Mouse (Mus musculus) heart, adult 18-20 months (tissue): ENCODE data around the gene Gucy2e. TPM values are rescaled to one million over a fixed set of nuclear protein-coding genes. Genes with fewer than 3 reads are reported as not detected.

ENCODE experiments used
- DNase-seq, 2 experiments: peaks; one replicate each; pipeline ENCODE4 v3.0.0; 2021 to 2022; ENCODE audit warnings: mixed read lengths in 1 of 2
- long read RNA-seq, 2 experiments: library from polyadenylated mRNA; stranded (forward); transcript quantifications; one replicate each; pipeline ENCODE4 v2.0.0; 2021
- total RNA-seq, 2 experiments: library from RNA; stranded (reverse); gene quantifications; 2 replicates each; pipeline ENCODE4 v1.2.3; 2021

The Gucy2e gene
- 1 to 10 TPM; 1.3 to 1.5 TPM for total RNA-seq
- long read RNA-seq, experiment 1, partial matches to known transcripts = 1 of 5 reads
- long read RNA-seq, experiment 1, other reads (novel, unspliced or antisense) = 4 of 5 reads
- long read RNA-seq, experiment 2 = 0 reads

DNA sequence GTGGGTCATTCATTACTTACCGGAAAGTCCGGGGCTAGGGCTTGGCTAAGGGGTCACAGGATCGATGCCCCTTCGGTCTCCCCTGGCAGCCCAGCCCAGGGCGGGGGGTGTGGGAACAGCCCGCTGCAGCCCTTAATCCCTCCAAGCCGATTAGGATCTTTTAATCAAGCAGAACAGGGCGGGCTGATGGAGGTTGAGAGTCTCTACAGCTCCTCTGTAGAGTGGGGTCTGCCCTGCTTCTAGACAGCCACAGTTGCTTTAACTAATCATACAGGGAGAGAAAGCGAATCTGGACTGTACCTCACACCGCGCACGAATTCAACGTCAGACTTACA is at the start of gene Gucy2e:
Gene Gucy2e (minus strand): TSS at position 111 of the 335 bp plus-strand sequence.
- DNase-seq = no peak

DNA sequence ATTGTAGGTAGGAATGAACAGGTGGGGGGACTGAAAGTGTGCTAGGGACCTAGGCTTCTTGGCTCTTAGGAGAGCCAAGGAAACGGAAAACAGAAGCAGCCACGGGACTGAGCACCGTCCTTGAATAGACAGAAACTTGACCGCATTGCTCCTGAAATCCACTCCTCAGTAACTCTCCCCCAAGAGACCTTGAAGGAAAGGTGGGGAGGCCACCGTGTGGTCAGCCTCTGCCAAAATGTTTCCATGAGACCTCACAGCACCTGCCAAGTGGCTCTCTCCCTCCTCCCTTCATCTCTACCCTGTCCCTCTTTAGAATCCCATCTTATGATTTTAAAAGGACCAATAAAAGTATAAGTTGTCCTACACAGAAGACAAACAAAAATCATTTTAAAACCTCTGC is 40.4 kb upstream of the Gucy2e start:
- DNase-seq = no peak

DNA sequence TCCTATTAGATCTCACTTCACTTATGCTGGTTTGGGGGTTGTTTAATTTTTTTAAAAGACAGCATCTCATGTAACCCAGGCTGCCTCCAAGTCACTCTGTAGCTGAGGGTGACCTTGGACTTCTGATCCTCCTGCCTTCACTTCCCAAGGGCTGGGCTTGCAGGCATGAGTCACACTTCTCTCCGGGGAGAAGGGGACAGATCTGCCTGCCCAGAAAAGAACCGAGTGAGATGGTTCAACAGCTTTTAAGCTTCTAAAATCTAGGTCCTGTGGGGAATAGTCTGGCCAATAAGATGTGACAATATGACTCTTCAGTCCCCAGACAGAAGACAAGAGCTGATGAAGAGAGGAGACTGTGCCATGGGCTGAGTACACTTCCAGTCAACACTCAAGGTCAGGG is 39.2 kb upstream of the Gucy2e start:
- peak in 1 of 2 experiments; percentile 29 for DNase-seq

DNA sequence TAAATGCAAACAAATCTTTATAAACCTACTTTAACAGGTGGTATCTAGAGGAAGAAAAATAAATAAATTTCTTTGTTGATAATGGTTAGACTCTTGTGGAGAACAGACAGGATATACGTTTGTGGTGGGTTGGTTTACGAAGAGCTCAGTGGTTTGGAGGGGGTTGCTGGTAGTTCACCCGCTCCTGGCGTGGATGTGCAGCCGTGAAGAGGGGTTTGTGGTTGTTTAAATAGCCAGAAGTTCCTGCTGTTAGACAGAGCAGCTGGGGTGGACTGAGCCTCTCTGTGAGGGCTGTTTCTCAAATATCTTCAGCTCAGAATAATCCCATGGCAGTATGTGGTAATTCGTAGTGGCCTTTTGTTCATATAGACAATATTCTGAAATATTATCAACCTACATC is 38.8 kb upstream of the Gucy2e start:
- DNase-seq = no peak

DNA sequence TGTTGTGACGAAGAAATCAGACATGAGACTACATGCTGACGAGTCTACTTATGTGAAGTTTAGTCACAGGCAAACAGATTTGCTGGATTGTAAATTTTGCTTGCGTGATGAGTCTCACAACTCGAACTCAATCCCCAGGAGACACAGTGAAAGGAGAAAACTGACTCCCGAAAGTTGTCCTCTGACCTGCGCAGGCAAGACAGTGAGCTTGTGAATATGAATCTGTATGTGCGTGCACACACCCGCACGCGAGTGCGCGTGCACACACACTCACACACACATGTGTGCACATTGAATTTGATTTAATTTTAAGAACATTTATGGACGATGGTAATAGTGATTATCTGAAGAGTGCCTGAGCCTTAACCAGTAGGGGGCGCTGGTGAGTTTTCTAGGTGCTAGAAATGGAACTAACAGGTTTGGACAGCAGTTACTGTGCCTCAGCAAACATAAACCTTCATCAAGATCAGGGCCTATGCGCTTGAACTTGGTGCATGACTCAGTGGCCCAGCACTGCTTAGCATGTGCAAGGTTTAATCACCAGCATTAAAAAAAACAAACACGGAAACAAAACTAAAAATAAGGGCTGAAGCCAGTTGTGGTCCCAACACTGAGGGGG is 35.4 kb upstream of the Gucy2e start:
- DNase-seq = peak; percentile 69 to 93

DNA sequence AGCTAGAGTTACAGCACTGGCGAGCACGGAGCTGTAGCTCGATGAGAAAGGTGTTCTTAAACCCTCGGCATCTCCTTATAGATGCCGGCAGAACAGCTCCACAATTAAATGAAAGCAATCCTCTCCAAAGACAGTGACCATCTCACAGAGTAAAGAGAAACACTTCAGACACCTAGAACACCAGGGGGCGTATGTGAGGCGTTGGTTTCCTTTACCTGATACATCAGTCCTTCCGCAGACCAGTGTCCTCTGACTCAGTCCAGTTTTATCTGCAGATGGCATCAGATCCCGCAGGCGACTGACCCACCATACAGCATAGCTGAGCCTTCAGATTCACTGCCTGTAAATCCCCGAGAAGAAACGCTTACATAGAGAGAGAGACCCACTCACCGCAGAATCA is 32.7 kb upstream of the Gucy2e start:
- peak; percentile 56 to 87 for DNase-seq

DNA sequence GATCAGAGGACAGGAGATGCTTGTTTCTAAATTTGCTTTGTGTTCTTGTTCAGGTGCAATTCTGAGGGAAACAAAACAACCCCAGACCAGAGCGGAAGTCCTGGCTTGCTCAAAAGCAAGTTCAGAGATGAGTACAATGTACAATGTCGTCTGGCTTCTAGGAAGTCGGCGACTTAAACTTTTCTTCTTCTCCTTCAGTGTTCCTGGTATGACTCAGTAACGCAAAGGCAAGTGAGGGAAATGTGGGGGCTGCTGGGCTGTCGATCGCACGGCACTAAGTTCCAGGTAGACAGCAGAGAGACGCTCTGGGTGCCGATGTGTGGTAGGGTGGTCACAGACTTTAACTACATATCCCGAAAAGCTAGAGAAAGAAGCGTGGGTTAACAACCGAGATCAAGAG is 31.3 kb upstream of the Gucy2e start:
- no peak for DNase-seq

DNA sequence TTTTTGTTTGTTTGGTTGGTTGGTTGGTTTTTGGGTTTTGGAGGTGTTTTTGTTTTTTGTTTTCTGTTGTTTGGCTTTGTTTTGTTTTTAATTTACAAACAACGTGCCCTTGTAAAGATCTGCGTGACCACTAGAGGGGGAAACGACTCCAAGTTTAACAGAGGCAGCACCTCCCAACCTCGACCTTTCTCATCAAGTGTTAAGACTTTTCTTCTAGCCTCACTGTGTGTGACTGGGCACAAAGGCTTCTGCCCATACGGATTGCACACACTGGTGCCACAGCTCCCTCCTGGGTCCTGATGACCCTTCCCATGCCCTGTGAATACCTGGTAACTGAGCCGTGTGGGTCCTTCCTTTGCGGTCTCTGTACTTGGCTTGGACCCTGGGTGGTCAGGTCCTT is 30.5 kb upstream of the Gucy2e start:
- DNase-seq = peak in 1 of 2 experiments; percentile 33

DNA sequence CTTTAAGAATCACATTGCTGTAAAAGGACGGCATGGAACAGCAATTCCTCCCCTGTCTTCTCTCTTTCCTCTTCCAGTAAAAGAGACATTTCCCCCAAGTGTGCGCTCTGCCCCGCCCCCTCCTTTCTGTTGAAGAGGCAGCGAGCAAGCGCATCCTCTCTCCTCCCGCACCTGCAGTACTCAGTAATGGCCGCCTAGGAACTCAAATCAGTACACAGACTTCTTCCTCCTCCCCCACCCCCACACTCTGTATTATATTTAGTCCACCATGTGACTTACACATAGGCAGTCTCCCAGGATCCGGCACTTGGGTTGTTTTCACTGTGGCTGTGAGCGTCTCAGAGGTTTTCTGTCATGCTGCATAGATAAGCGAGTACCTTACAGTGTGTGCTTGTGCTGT is 29.4 kb upstream of the Gucy2e start:
- DNase-seq = peak; percentile 67 to 68

DNA sequence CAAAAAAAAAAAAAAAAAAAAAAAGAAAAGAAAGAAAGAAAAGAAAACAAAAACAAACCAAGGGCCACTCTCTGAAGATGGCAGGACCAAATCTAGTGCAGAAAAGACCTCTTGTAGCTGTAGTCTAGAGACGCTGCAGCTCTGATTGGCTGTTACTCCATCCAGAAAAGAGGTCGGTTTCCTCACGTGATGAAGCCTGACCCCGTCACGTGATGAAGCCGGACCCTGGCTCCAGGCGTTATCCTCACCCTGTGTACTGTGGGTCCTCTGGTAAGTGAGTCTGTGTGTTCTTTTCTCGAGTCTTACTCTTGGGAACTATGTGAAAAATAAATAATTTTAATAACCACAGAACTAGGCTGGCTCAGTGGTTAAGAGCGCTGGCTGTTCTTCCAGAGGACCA is 28.6 kb upstream of the Gucy2e start:
- DNase-seq = no peak

DNA sequence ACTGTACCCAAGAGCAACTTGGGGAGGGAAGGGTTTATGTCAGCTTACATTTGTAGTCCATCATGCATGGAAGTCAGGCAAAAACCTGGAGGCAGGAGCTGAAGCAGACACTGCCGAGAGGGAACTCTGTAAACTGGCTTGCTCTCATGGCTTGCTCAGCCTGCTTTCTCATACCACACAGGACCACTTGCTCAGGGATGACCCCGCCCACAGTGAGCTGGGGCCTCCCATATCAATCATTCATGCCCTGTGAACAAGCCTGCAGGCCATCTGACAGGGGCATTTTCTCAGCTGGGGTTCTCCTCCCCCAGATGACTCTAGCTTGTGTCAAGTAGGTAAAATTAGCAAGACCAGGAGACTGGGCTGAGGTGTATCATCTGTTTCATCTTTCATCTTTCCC is 27.4 kb upstream of the Gucy2e start:
- no peak for DNase-seq

DNA sequence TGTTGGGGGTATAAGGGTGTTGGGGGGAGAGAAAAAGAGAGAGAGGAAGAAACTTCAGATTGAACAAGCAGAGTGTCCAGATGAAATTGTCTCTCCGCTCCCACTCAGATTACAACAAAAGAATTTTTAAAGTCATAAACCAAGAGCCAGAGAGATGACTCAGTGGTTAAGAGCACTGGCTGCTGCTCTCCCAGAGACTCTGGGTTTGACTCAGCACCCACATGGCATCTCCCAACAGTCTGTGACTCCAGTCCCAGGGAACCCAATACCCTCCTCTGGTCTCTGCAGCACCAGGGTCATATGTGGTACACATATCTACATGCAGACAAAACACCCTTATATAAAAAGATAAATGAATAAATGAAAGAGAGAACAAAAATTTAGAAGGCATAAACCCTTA is 23.3 kb upstream of the Gucy2e start:
- no peak for DNase-seq

DNA sequence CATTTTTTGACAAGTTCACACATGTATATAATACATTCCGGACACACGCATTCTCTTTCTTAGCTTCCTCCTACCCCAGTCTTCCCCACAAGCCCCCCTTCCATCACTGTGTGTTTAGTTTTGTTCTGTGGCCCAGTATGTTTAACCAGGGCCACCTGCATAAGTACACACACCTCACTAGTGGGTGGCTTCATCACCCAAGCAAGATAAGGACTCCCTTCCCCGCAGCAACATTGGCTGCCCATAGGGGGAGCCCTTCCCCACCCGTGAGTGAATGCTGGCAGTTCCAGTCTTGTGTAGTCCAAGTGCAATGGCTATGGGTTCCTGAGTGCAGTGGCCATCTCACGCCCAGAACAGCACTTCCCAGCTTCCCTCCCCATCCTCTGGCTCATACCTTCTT is 21.5 kb upstream of the Gucy2e start:
- DNase-seq = peak; percentile 31 to 57

DNA sequence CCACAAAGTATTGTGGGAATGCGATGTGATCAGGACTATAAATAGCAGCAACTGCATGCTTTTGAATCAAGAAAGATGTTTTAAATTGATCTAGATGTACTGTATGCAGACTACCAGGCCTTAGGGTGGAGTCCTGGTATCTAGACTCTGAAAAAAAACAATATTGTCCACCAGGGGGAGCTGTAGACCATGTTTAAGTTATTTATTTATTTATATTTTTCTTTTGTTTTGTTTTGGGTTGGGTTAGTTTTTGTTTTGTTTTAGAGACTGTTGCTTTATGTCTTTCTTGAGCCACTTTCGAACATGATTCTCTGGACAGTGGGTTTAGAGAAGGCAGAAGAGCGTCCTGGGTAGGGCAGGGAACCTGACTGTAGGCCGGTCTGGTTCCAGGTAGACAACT is 21.0 kb upstream of the Gucy2e start:
- DNase-seq = peak; percentile 22 to 70

DNA sequence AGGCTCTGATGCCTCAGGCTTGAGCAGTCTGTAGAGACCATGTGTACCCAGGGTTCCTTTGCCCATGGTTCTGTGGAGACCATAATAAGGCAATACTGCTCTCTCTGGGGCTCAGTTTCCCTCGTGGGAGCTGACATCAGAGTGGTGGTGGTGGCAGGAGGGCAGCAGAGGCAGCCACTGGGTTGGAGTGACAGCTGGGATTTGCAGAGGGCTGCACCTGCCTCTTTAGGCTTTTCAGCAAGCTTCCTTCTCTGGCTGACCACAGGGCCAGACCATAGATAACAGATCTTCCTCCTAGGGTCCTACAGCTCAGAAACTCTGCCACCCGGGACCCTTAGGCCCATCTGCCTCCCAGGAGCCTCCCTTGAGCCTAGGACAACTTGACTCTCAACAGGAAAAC is 20.2 kb upstream of the Gucy2e start:
- DNase-seq = no peak

DNA sequence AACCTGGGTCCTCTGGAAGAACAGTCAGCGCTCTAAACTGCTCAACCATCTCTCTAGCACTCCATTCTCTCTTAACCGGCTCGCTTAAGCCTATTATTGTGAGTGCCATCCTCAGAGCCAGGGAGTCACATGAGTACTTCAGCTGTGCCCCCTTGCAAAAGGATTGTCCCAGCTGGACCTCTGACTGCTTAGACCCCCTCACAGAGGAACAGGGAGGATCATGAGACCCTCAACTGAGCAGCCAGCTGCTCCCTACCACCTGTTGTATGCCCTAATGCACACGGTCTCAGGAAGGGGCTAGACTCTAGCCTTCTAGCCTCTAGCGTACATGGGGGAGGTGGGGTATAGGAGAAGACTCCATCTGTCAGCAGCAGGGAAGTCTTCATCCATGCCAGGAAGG is 18.0 kb upstream of the Gucy2e start:
- DNase-seq = no peak

DNA sequence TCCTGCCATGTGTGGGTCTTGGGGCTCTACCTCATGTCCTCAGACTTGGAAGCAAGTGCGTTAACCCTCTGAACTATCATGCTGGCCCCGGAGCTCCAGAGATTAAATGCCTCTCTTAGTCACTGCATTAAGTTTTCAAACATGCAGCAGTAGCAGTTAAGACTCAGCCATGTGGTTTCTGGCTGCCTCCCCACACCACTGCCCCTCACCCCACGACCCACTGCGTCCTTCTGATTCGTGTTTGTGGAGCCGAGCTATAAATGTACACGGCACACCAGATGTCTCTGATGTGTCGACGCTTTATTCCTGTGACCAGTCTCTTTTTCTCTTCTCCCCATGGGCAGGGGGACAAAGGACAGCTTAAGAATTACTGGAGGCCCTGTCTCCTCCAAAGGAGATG is 16.3 kb upstream of the Gucy2e start:
- DNase-seq = no peak

DNA sequence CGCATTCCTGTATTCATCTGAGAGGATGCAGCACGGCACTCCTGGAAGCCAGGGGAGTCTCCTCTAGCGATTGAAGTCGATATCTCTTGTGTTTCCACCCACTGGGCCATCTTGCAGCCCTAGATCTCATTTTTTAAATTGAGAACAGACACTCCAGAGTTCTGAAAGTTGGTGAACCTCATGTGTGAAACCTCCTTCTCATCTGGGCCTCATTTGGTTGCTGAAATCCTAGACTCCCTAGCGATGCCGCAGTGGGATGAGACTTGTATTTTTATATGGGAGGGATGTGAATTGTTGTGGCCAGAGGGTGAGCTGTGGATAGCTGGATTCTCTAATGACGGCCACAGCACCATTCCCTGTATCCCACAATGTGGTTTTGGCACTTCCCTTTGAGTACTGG is 15.1 kb upstream of the Gucy2e start:
- no peak for DNase-seq

DNA sequence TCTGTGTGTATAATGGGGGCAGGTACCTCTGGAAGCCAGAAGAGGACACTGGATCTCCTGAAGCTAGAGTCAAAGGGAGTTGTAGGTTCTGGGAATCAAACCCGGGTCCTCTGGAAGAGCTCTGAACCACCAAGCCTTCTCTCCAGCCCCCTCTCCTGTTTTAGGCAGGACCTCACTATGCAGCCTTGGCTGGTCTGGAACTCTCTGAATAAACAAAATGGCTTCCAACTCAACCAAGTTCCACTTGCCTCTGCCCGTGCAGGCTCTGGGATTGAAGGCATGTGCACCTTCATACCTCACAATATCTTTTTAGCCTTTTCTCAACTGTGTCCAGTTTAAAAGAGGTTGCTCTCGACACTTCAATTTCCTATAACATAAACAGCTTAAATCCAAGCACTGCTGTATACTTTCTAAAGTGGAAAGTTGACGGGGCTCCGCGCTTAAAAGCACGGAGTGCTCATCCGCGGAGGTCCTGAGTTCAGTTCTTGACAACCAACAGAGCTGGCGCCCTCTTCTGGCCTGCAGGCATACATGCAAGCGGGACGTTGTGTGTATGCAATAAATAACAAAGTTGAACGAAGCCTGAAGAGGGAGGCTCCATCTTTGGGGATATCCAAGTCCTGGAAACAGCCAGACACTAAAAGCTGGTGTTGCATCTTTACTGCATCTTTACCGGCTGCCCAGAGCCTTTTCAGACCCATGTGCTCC is 14.5 kb upstream of the Gucy2e start:
- DNase-seq = no peak

DNA sequence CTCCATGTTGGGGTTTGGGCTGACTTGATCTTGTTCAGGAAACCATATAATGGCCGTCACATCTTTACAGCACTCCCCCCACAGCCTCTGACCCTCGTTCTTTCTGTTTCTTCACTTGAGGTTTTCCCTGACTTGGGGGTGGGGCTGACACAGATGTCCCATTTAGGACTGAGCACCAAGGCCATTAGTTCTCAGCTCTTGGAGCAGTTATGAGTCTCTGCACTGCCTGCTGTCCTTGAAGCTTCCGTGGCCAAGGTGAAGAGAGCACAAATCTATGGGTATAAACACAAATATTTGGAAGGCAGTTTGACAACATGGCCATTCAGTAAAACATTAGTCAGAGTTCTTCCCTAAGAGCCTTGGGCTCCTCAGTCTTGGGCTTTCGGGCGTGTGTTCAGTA is 13.3 kb upstream of the Gucy2e start:
- no peak for DNase-seq

DNA sequence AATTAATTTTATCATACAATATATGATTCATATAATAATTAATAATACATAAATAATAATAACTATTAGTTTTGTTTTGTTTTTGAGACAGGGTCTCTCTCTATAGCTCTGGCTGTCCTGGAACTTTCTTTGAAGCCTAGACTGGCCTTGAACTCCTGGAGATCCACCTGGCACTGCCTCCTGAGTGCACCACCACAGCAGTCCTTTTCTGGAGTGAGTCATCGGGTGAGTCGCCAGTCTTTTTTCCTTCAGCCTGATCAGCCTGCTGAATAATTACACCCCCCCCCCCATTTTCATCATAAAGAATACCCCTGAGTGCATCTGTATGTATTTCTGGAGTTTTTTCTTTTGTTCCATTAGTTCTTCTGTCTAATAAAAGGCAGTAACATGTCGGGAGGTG is 12.3 kb upstream of the Gucy2e start:
- no peak for DNase-seq

DNA sequence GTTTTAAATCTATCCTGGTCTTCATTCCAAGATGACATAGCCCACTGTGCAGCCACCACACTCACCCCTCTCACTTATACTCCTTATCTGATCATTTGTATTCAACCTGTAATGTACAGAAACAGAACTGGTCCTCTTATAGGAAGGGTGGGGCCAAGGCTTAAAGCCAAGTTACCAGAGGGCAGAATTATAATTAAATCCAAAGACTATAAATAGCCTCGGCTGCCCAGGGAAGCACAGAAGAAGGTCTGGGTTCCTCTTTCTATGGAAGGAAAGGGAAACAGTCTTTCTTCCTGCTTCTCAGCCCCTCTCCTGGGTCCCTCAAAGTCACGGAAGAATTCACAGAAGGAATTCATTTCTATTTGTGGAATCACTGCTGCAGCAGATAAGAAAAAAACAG is 8.8 kb upstream of the Gucy2e start:
- peak; percentile 43 to 56 for DNase-seq

DNA sequence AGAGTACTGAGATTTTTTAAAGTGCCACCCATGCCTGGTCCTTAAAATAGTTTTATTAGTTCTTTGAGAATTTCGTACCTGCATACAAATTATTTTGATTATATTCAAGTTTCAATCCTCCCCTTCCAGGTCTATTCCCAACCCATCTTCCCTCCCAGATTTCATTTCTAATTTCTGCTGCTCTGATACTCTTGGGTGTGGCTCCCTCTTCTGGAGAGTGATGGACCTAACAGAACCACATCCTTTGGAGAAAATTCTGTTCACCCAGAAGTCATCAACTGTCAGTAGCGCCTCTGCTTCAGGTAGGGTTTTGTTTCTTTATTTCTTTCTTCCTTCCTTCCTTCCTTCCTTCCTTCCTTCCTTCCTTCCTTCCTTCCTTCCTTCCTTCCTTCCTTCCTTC is 8.1 kb upstream of the Gucy2e start:
- peak; percentile 41 to 75 for DNase-seq
